Mouse (Mus musculus): Measurements from ENCODE around the gene Olfr799. TPM values are rescaled to one million over a fixed set of nuclear protein-coding genes. Genes with fewer than 3 reads are reported as not detected.

Gene Olfr799
- polyA plus RNA-seq (2012; rRNA removed) = not detected in 2 replicates

GRCm38 (mm10) chr10:129637184-129637583, at the start of gene Olfr799:
Gene Olfr799, plus strand, starts transcription at chr10:129637484.

GRCm38 (mm10) chr10:129612470-129612869, 24.8 kb upstream of the Olfr799 start, which contains the start of gene Olfr796:
Gene Olfr796, minus strand, starts transcription at chr10:129612570.

GRCm38 (mm10) chr10:129627834-129628233, 9.4 kb upstream of the Olfr799 start, which contains the start of gene Olfr798:
Gene Olfr798, minus strand, starts transcription at chr10:129627934.

GRCm38 (mm10) chr10:129657394-129657793, 20.1 kb downstream of the Olfr799 start, which contains the start of gene Olfr800:
Gene Olfr800, plus strand, starts transcription at chr10:129657694.

DNA sequence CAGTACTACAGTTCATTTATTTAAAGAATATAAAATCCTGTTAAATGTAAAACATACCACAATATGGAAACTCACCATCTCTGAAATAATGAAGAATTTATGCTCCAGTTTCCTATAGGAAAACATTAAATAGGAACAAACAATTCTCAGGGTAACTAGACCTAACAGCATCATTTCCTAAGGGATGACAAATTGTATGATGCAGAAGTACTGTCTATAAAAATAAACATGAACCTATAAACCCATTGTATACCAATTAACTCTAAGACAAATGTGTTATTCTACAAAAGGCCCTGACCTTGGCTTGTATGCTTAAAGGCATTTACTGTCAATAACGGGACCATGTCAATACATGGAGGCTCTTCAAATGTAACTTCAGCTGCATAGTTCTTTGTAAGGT, 36.5 kb downstream of the Olfr799 start, which contains the start of gene Olfr801:
TSS of gene Olfr801 (minus strand) at position 101 of the 400 bp plus-strand sequence.

GRCm38 (mm10) chr10:129688069-129688468, 50.8 kb downstream of the Olfr799 start, which contains the start of gene Olfr802:
Gene Olfr802, minus strand, starts transcription at chr10:129688169.

DNA sequence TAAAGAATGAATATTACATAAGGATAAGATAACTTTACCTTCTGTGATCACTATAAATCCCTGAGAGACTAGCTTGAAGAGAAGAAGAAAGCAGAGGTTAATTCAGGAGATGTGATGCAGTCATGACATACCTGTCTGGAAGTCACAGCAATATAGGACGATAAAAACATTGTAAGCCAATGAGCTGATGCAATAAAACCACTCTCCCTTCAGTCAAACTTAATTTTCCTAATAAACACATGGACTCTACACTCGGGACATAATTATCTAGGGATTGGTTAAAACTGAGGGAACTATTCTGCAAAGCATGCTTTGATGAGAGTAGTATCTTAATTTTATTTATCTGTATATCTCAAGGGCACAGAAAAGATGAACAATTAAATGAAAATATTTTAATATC, 56.9 kb downstream of the Olfr799 start, which contains the start of gene Olfr803:
TSS of gene Olfr803 (minus strand) at position 101 of the 400 bp plus-strand sequence.

Other genes starting within 250 kb of the Olfr799 start
- gene Olfr785, start 232.1 kb upstream of the Olfr799 start, polyA plus RNA-seq (2012; rRNA removed) = not detected in 2 replicates
- not detected in 2 replicates for gene Olfr786, start 210.2 kb upstream of the Olfr799 start, polyA plus RNA-seq (2012; rRNA removed)
- gene Olfr787, start 175.6 kb upstream of the Olfr799 start, polyA plus RNA-seq (2012; rRNA removed) = 0.01 TPM in 1 of 2 replicates, not detected in the other
- gene Olfr788, start 166.5 kb upstream of the Olfr799 start, polyA plus RNA-seq (2012; rRNA removed) = not detected in 2 replicates
- not detected in 2 replicates for gene Olfr789, start 152.7 kb upstream of the Olfr799 start, polyA plus RNA-seq (2012; rRNA removed)
- not detected in 2 replicates for gene Olfr790, start 139.0 kb upstream of the Olfr799 start, polyA plus RNA-seq (2012; rRNA removed)
- not detected in 2 replicates for gene Olfr791, start 115.7 kb upstream of the Olfr799 start, polyA plus RNA-seq (2012; rRNA removed)
- not detected in 2 replicates for gene Olfr792, start 98.3 kb upstream of the Olfr799 start, polyA plus RNA-seq (2012; rRNA removed)
- not detected in 2 replicates for gene Olfr794, start 69.8 kb upstream of the Olfr799 start, polyA plus RNA-seq (2012; rRNA removed)
- not detected in 2 replicates for gene Olfr796, start 24.9 kb upstream of the Olfr799 start, polyA plus RNA-seq (2012; rRNA removed)
- not detected in 2 replicates for gene Olfr798, start 9.6 kb upstream of the Olfr799 start, polyA plus RNA-seq (2012; rRNA removed)
- not detected in 2 replicates for gene Olfr800, start 20.2 kb downstream of the Olfr799 start, polyA plus RNA-seq (2012; rRNA removed)
- gene Olfr801, start 36.4 kb downstream of the Olfr799 start, polyA plus RNA-seq (2012; rRNA removed) = not detected in 2 replicates
- gene Olfr802, start 50.7 kb downstream of the Olfr799 start, polyA plus RNA-seq (2012; rRNA removed) = not detected in 2 replicates
- not detected in 2 replicates for gene Olfr803, start 56.8 kb downstream of the Olfr799 start, polyA plus RNA-seq (2012; rRNA removed)
- gene Olfr804, start 65.7 kb downstream of the Olfr799 start, polyA plus RNA-seq (2012; rRNA removed) = not detected in 2 replicates
- not detected in 2 replicates for gene Olfr805, start 91.9 kb downstream of the Olfr799 start, polyA plus RNA-seq (2012; rRNA removed)
- gene Olfr806, start 104.4 kb downstream of the Olfr799 start, polyA plus RNA-seq (2012; rRNA removed) = not detected in 2 replicates
- not detected in 2 replicates for gene Olfr807, start 120.3 kb downstream of the Olfr799 start, polyA plus RNA-seq (2012; rRNA removed)
- not detected in 2 replicates for gene Olfr808, start 128.0 kb downstream of the Olfr799 start, polyA plus RNA-seq (2012; rRNA removed)
- not detected in 2 replicates for gene Olfr809, start 137.2 kb downstream of the Olfr799 start, polyA plus RNA-seq (2012; rRNA removed)
- not detected in 2 replicates for gene Olfr810, start 157.4 kb downstream of the Olfr799 start, polyA plus RNA-seq (2012; rRNA removed)
- gene Olfr811, start 166.9 kb downstream of the Olfr799 start, polyA plus RNA-seq (2012; rRNA removed) = not detected in 2 replicates
- gene Olfr812, start 208.6 kb downstream of the Olfr799 start, polyA plus RNA-seq (2012; rRNA removed) = not detected in 2 replicates
- not detected in 2 replicates for gene Olfr813, start 217.9 kb downstream of the Olfr799 start, polyA plus RNA-seq (2012; rRNA removed)
- gene Olfr814, start 242.4 kb downstream of the Olfr799 start, polyA plus RNA-seq (2012; rRNA removed) = not detected in 2 replicates